Mouse (Mus musculus) ES-Bruce4 (cell line): ENCODE data around the gene Rwdd1. TPM values are rescaled to one million over a fixed set of nuclear protein-coding genes. Genes with fewer than 3 reads are reported as not detected.

Experiments
- H3K27ac ChIP-seq: 2 replicates; pipeline ENCODE4 v1.5.1; 2012; ENCODE audit warnings: low read length, inconsistent platforms; ENCODE audit not compliant: insufficient read depth
- H3K27me3 ChIP-seq: 2 replicates; pipeline ENCODE4 v1.6.1; 2012; ENCODE audit warnings: mild to moderate bottlenecking, low read length, inconsistent platforms; ENCODE audit not compliant: control insufficient read depth, poor library complexity, insufficient read depth, severe bottlenecking
- H3K36me3 ChIP-seq: 2 replicates; pipeline ENCODE4 v1.6.1; 2012; ENCODE audit warnings: inconsistent platforms, mild to moderate bottlenecking, low read length, moderate library complexity; ENCODE audit not compliant: control insufficient read depth, poor library complexity, insufficient read depth, severe bottlenecking
- H3K4me1 ChIP-seq: one replicate; pipeline ENCODE4 v1.8.1; 2011; ENCODE audit warnings: low read length; ENCODE audit not compliant: control insufficient read depth, insufficient read depth
- H3K4me3 ChIP-seq: 2 replicates; pipeline ENCODE4 v1.5.1; 2011; ENCODE audit warnings: low read depth, mild to moderate bottlenecking, low read length
- H3K9ac ChIP-seq: 2 replicates; pipeline ENCODE4 v1.6.1; 2012; ENCODE audit warnings: low read depth, mild to moderate bottlenecking, inconsistent platforms; ENCODE audit not compliant: poor library complexity, severe bottlenecking
- H3K9me3 ChIP-seq: replicated peaks from 2 replicates; pipeline ENCODE4 v1.6.1; 2012; ENCODE audit warnings: mild to moderate bottlenecking, low read length, inconsistent platforms; ENCODE audit not compliant: control insufficient read depth, poor library complexity, insufficient read depth, severe bottlenecking
- CTCF ChIP-seq: IDR thresholded peaks from one replicate; pipeline ENCODE4 v1.8.1; 2011; ENCODE audit warnings: low read depth, low read length
- EP300 ChIP-seq: IDR thresholded peaks from 2 replicates; pipeline ENCODE4 v1.6.1; 2011; ENCODE audit warnings: low read depth, low read length; ENCODE audit not compliant: insufficient read depth
- POLR2A ChIP-seq: IDR thresholded peaks from one replicate; pipeline ENCODE4 v1.8.1; 2011; ENCODE audit warnings: low read length; ENCODE audit not compliant: insufficient read depth
- polyA plus RNA-seq: library from polyadenylated mRNA; stranded (reverse); fragments of >200 nt; gene quantifications from 2 replicates; pipeline ENCODE4 v1.2.4, GENCODE M21; 2011; ENCODE audit warnings: low read depth; ENCODE audit not compliant: missing spikeins, insufficient read depth, insufficient read length

Rwdd1 gene
- polyA plus RNA-seq, 1 experiment, result 88.5 TPM

GRCm38 (mm10) chr10:33986771-33987170, 32.7 kb downstream of the Rwdd1 start:
- no peaks in the 10 kb centered on the region for H3K9me3 ChIP-seq
- H3K9ac ChIP-seq, result no peak overlapping the region
- no peak for TF ChIP-seq EP300
- TF ChIP-seq POLR2A, result no peak
- peak; percentile 45 for TF ChIP-seq CTCF
- H3K36me3 ChIP-seq, result no peaks in the 10 kb centered on the region
- H3K27ac ChIP-seq, result no peak overlapping the region
- no peak overlapping the region for H3K4me3 ChIP-seq
- H3K27me3 ChIP-seq, result no peaks in the 10 kb centered on the region
- H3K4me1 ChIP-seq, result no peaks in the 10 kb centered on the region

GRCm38 (mm10) chr10:33974781-33975494, 44.5 kb downstream of the Rwdd1 start:
- no peak overlapping the region for H3K9ac ChIP-seq
- no peaks in the 10 kb centered on the region; the same call in 1 of the 2 replicates for H3K27me3 ChIP-seq
- TF ChIP-seq EP300, result no peak
- H3K27ac ChIP-seq, result no peak overlapping the region
- no peaks in the 10 kb centered on the region for H3K36me3 ChIP-seq
- H3K4me1 ChIP-seq, result no peaks in the 10 kb centered on the region
- H3K9me3 ChIP-seq, result peaks cover 9% of the 10 kb centered on the region
- H3K4me3 ChIP-seq, result no peak overlapping the region

- Histone ChIP-seq H3K4me3 (no peak overlapping the region), H3K9ac (no peak overlapping the region), H3K36me3 (peaks cover 7% of the 10 kb centered on the region; the same call in 1 of the 2 replicates), H3K9me3 (0 out of 2 replicates have a peak, but pooled peaks cover 3% of the 10 kb centered on the region), H3K27ac (no peak overlapping the region), H3K4me1 (no peaks in the 10 kb centered on the region), H3K27me3 (no peaks in the 10 kb centered on the region)
- TF ChIP-seq POLR2A, result no peak
- no peak for TF ChIP-seq CTCF
- no peak for TF ChIP-seq EP300
Observed at GRCm38 (mm10) chr10:33952509-33952908, 66.9 kb downstream of the Rwdd1 start.

GRCm38 (mm10) chr10:33950803-33951583, 68.4 kb downstream of the Rwdd1 start, which contains the start of gene Zup1:
Gene Zup1, minus strand, starts transcription at chr10:33951269.
- H3K36me3 ChIP-seq, result peaks cover 7% of the 10 kb centered on the region; the same call in 1 of the 2 replicates
- peak within 1 kb of the TSS; percentile 85 for H3K9ac ChIP-seq
- no peaks in the 10 kb centered on the region for H3K27me3 ChIP-seq
- H3K9me3 ChIP-seq, result no peaks in the 10 kb centered on the region
- no peaks in the 10 kb centered on the region for H3K4me1 ChIP-seq
- H3K27ac ChIP-seq, result no peak within 1 kb of the TSS
- peak within 1 kb of the TSS; percentile 96 for H3K4me3 ChIP-seq
- TF ChIP-seq POLR2A (no peak), CTCF (no peak), EP300 (no peak)

Other genes starting within 250 kb of the Rwdd1 start
- gene Sult3a2, start 232.9 kb downstream of the Rwdd1 start, polyA plus RNA-seq, result not detected in 2 replicates
- gene Sult3a1, start 161.9 kb downstream of the Rwdd1 start, polyA plus RNA-seq, result not detected in 2 replicates
- gene Rsph4a, start 114.5 kb downstream of the Rwdd1 start, polyA plus RNA-seq, result 0.18 TPM in 1 of 2 replicates, not detected in the other
- 21.6 and 22.9 TPM in 2 replicates for gene Zup1, start 68.4 kb downstream of the Rwdd1 start, polyA plus RNA-seq
- not detected in 2 replicates for gene Trappc3l, start 18.0 kb upstream of the Rwdd1 start, polyA plus RNA-seq
- not detected in 2 replicates for gene Calhm4, start 24.7 kb upstream of the Rwdd1 start, polyA plus RNA-seq
- 0.18 TPM in 1 of 2 replicates, not detected in the other for gene Calhm5, start 76.9 kb upstream of the Rwdd1 start, polyA plus RNA-seq
- gene Calhm6, start 108.4 kb upstream of the Rwdd1 start, polyA plus RNA-seq, result 0.61 TPM in 1 of 2 replicates, not detected in the other
- gene Dse, start 188.1 kb upstream of the Rwdd1 start, polyA plus RNA-seq, result 51.4 and 59.1 TPM in 2 replicates